Mouse (Mus musculus) cortical plate, adult 2 months (tissue): ENCODE measurements at regions not wholly inside any gene's neighbourhood (a gene's known extent, or its start where the extent isn't known, plus 50 kb on each side); places are given as distances from the start of the nearest gene placed in this dataset.

ENCODE experiments used
- CTCF ChIP-seq: fragments of 200-500 bp; IDR thresholded peaks from 2 replicates; pipeline ENCODE4 v1.5.1; 2011; ENCODE audit warnings: mild to moderate bottlenecking, control low read depth, low read length; ENCODE audit not compliant: insufficient read depth; ENCODE audit errors: extremely low read depth
- POLR2A ChIP-seq: fragments of 200-500 bp; IDR thresholded peaks from 2 replicates; pipeline ENCODE4 v1.6.1; 2011; ENCODE audit warnings: mild to moderate bottlenecking, low read length, control low read depth; ENCODE audit not compliant: insufficient read depth; ENCODE audit errors: extremely low read depth

GRCm38 (mm10) chr5:111835737-111836667 is 102.3 kb downstream of the Gm26897 start:
- no peak for TF ChIP-seq CTCF
- TF ChIP-seq POLR2A, result no peak
